Mouse (Mus musculus): Measurements from ENCODE around the gene Olfm4.

Gene Olfm4

GRCm38 (mm10) chr14:79983781-79984180 is at the start of gene Olfm4:
Gene Olfm4 (plus strand): TSS chr14:79984081.
- DNase-seq (ENCODE audit: low read depth) = no peak

GRCm38 (mm10) chr14:79934426-79934825 is 49.5 kb upstream of the Olfm4 start:
- DNase-seq (ENCODE audit: low read depth) = no peak

- no peak for DNase-seq (ENCODE audit: low read depth)
Measured at GRCm38 (mm10) chr14:79936879-79937468, 46.9 kb upstream of the Olfm4 start.

- no peak for DNase-seq (ENCODE audit: low read depth)
Measured at GRCm38 (mm10) chr14:79945876-79946275, 38.0 kb upstream of the Olfm4 start.

GRCm38 (mm10) chr14:79955678-79956077 is 28.2 kb upstream of the Olfm4 start:
- no peak for DNase-seq (ENCODE audit: low read depth)

- no peak for DNase-seq (ENCODE audit: low read depth)
Measured at GRCm38 (mm10) chr14:79957789-79958487, 25.9 kb upstream of the Olfm4 start.

- no peak for DNase-seq (ENCODE audit: low read depth)
Measured at GRCm38 (mm10) chr14:79961187-79961586, 22.7 kb upstream of the Olfm4 start.

- no peak for DNase-seq (ENCODE audit: low read depth)
Measured at GRCm38 (mm10) chr14:79961602-79962001, 22.3 kb upstream of the Olfm4 start.

- no peak for DNase-seq (ENCODE audit: low read depth)
Measured at GRCm38 (mm10) chr14:79970165-79970564, 13.7 kb upstream of the Olfm4 start.

- DNase-seq (ENCODE audit: low read depth) = no peak
Measured at GRCm38 (mm10) chr14:79970928-79971738, 12.7 kb upstream of the Olfm4 start.

- no peak for DNase-seq (ENCODE audit: low read depth)
Measured at GRCm38 (mm10) chr14:79981437-79981836, 2.4 kb upstream of the Olfm4 start.

GRCm38 (mm10) chr14:79985137-79985670 is 1.3 kb downstream of the Olfm4 start:
- DNase-seq (ENCODE audit: low read depth) = no peak

- DNase-seq (ENCODE audit: low read depth) = no peak
Measured at GRCm38 (mm10) chr14:79985696-79986095, 1.8 kb downstream of the Olfm4 start.

GRCm38 (mm10) chr14:79986831-79987230 is 3.0 kb downstream of the Olfm4 start:
- DNase-seq (ENCODE audit: low read depth) = no peak

GRCm38 (mm10) chr14:79989785-79990184 is 5.9 kb downstream of the Olfm4 start:
- no peak for DNase-seq (ENCODE audit: low read depth)

- DNase-seq (ENCODE audit: low read depth) = no peak
Measured at GRCm38 (mm10) chr14:79990547-79990946, 6.7 kb downstream of the Olfm4 start.

- DNase-seq (ENCODE audit: low read depth) = no peak
Measured at GRCm38 (mm10) chr14:79997534-79997933, 13.7 kb downstream of the Olfm4 start.

GRCm38 (mm10) chr14:80000110-80000531 is 16.2 kb downstream of the Olfm4 start:
- DNase-seq (ENCODE audit: low read depth) = no peak

GRCm38 (mm10) chr14:80007686-80008085 is 23.8 kb downstream of the Olfm4 start:
- no peak for DNase-seq (ENCODE audit: low read depth)

GRCm38 (mm10) chr14:80010426-80010825 is 26.5 kb downstream of the Olfm4 start:
- no peak for DNase-seq (ENCODE audit: low read depth)

GRCm38 (mm10) chr14:80014966-80015365 is 31.1 kb downstream of the Olfm4 start:
- DNase-seq (ENCODE audit: low read depth) = no peak

- DNase-seq (ENCODE audit: low read depth) = no peak
Measured at GRCm38 (mm10) chr14:80016112-80016511, 32.2 kb downstream of the Olfm4 start.

- no peak for DNase-seq (ENCODE audit: low read depth)
Measured at GRCm38 (mm10) chr14:80026078-80026477, 42.2 kb downstream of the Olfm4 start.
